Mouse (Mus musculus) limb, embryonic 13.5 days (tissue): ENCODE measurements at regions not wholly inside any gene's neighbourhood (a gene's known extent, or its start where the extent isn't known, plus 50 kb on each side); places are given as distances from the start of the nearest gene placed in this dataset.

Experiments used
- ATAC-seq: fragments of 200-750 bp; cut with Nextera tagmentation; 2 replicates; pipeline ENCODE4 v1.8.0; 2017; ENCODE audit warnings: low read depth, moderate number of reproducible peaks, moderate TSS enrichment; ENCODE audit not compliant: low FRiP score
- H3K27ac ChIP-seq: fragments of 300-500 bp; sonication (generic); 2 replicates; pipeline ENCODE4 v1.5.1; 2015; ENCODE audit warnings: inconsistent platforms, mild to moderate bottlenecking, moderate library complexity
- H3K27me3 ChIP-seq: fragments of 300-500 bp; sonication (generic); 2 replicates; pipeline ENCODE4 v1.6.1; 2015; ENCODE audit warnings: mild to moderate bottlenecking, inconsistent platforms
- H3K36me3 ChIP-seq: fragments of 300-500 bp; sonication (generic); 2 replicates; pipeline ENCODE4 v1.6.1; 2015; ENCODE audit warnings: inconsistent platforms, mild to moderate bottlenecking, moderate library complexity
- H3K4me1 ChIP-seq: fragments of 300-500 bp; sonication (generic); 2 replicates; pipeline ENCODE4 v1.6.1; 2015; ENCODE audit warnings: inconsistent platforms
- H3K4me2 ChIP-seq: fragments of 300-500 bp; sonication (generic); replicated peaks from 2 replicates; pipeline ENCODE4 v1.6.1; 2015; ENCODE audit warnings: inconsistent platforms, mild to moderate bottlenecking, moderate library complexity
- H3K4me3 ChIP-seq: fragments of 300-500 bp; sonication (generic); 2 replicates; pipeline ENCODE4 v1.5.1; 2015; ENCODE audit warnings: moderate library complexity, mild to moderate bottlenecking, inconsistent platforms
- H3K9ac ChIP-seq: fragments of 300-500 bp; sonication (generic); 2 replicates; pipeline ENCODE4 v1.6.1; 2015; ENCODE audit warnings: mild to moderate bottlenecking, inconsistent platforms
- H3K9me3 ChIP-seq: fragments of 300-500 bp; sonication (generic); 2 replicates; pipeline ENCODE4 v1.6.1; 2016; ENCODE audit warnings: inconsistent platforms
- WGBS: fragments of 180-500 bp; shearing (Covaris S2); methylation state at CpG from one replicate; pipeline ENCODE4 v1.1.7; 2015; 5-methylcytosine and 5-hydroxymethylcytosine counted together

GRCm38 (mm10) chr10:101269371-101269770, 411.9 kb upstream of the Mgat4c start:
- no peaks in the 10 kb centered on the region for H3K4me1 ChIP-seq
- H3K27me3 ChIP-seq, result no peaks in the 10 kb centered on the region
- no peak overlapping the region for H3K4me3 ChIP-seq
- H3K9ac ChIP-seq, result no peak overlapping the region
- H3K9me3 ChIP-seq, result no peaks in the 10 kb centered on the region
- no peaks in the 10 kb centered on the region for H3K36me3 ChIP-seq
- no peak overlapping the region for H3K27ac ChIP-seq
- no peak overlapping the region for H3K4me2 ChIP-seq
- ATAC-seq, result no peak

DNA sequence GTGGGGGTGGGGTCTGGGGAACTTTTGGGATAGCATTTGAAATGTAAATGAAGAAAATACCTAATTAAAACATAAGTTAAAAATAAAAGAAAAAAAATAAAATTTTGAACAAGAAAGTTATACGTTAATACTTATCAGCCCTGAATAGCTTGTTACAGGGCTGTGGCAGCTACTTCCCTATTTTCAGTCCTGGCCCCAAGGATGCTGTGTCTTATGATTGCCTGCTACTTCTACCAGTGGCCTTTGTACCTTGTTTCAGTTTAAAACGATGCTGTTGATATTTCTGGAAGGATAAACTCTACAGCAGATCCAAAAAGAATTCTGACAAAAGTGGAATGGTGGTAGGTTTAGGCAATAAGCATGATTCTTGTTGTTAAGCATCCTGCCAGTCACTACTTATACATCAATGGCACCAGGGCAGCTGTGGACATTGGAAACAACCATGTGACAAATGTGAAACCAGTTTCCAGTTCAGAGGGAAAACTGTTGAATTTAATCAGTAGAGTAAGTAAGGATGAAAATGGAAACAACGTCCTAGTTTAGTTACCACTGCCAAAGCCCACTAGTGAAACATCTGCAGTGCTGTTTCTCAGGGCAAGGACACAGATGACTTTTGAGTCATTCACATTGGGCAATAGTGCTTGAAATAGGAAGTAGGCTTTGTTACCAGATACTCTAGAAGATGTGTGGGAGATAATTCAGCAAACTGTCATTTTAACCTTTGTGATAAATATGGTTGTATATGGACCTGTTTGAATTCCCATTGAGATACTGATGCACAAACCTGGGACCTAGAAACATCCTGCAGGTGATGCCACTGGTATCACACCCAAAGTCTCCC, 409.6 kb upstream of the Mgat4c start:
- no peak overlapping the region for H3K9ac ChIP-seq
- WGBS, result 78% methylated on average over 3 of the region's 3 CpGs
- H3K4me1 ChIP-seq, result no peaks in the 10 kb centered on the region
- ATAC-seq, result no peak
- H3K9me3 ChIP-seq, result no peaks in the 10 kb centered on the region
- H3K36me3 ChIP-seq, result no peaks in the 10 kb centered on the region
- no peaks in the 10 kb centered on the region for H3K27me3 ChIP-seq
- no peak overlapping the region for H3K4me2 ChIP-seq
- no peak overlapping the region for H3K4me3 ChIP-seq
- no peak overlapping the region for H3K27ac ChIP-seq

- Histone ChIP-seq H3K4me3 (no peak overlapping the region), H3K9me3 (no peaks in the 10 kb centered on the region), H3K4me2 (no peak overlapping the region), H3K4me1 (no peaks in the 10 kb centered on the region), H3K27me3 (no peaks in the 10 kb centered on the region), H3K36me3 (no peaks in the 10 kb centered on the region), H3K9ac (no peak overlapping the region), H3K27ac (no peak overlapping the region)
- no peak for ATAC-seq
- WGBS, result 85% methylated on average over 2 of the region's 2 CpGs
These were observed 393.2 kb upstream of the Mgat4c start for GRCm38 (mm10) chr10:101288082-101288481.

GRCm38 (mm10) chr10:101302138-101302780, 379.0 kb upstream of the Mgat4c start:
- WGBS, result 55% methylated on average over 2 of the region's 2 CpGs
- H3K9me3 ChIP-seq, result no peaks in the 10 kb centered on the region
- H3K27ac ChIP-seq, result no peak overlapping the region
- no peak overlapping the region for H3K4me2 ChIP-seq
- H3K9ac ChIP-seq, result no peak overlapping the region
- no peaks in the 10 kb centered on the region for H3K27me3 ChIP-seq
- no peak for ATAC-seq
- no peak overlapping the region for H3K4me3 ChIP-seq
- H3K4me1 ChIP-seq, result no peaks in the 10 kb centered on the region
- no peaks in the 10 kb centered on the region for H3K36me3 ChIP-seq

GRCm38 (mm10) chr10:101304075-101304474, 377.2 kb upstream of the Mgat4c start:
- no peak for ATAC-seq
- Histone ChIP-seq H3K4me3 (no peak overlapping the region), H3K4me2 (no peak overlapping the region), H3K4me1 (no peaks in the 10 kb centered on the region), H3K9ac (no peak overlapping the region), H3K27me3 (no peaks in the 10 kb centered on the region), H3K9me3 (no peaks in the 10 kb centered on the region), H3K27ac (no peak overlapping the region), H3K36me3 (no peaks in the 10 kb centered on the region)

DNA sequence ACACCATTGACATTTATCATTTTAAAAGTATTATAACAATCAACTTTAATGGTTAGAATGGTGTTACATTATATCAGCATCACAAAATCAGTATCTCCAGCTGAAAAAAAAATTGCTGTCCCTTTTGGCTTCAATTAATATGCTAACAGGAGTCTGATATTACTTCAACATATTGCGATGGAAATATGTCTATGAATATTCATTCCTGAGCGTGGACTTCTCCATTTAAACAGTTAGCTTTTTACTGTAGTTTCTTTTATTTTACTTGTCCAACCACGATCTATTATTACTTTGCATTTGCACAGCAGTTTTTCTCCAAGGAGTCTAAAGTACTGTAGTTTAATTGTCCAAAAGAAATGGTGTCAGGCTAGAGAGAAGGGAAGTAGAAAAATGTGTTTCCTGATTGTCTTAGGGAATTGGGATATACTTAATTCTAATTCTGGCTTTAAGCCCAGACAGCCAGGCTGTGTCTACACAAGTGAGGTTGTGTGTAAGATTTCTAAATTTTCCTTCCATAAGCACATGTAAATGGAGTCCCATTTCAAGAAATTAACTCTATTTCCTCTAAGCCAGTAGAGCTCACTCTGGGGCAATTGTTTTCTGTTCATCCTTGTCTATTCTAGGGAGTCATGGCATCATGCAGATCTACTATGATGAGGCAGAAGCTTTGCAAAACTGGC, 364.5 kb upstream of the Mgat4c start:
- no peaks in the 10 kb centered on the region for H3K27me3 ChIP-seq
- H3K4me1 ChIP-seq, result no peaks in the 10 kb centered on the region
- H3K9me3 ChIP-seq, result no peaks in the 10 kb centered on the region
- H3K36me3 ChIP-seq, result no peaks in the 10 kb centered on the region
- peak; percentile 87 for ATAC-seq
- no peak overlapping the region for H3K4me2 ChIP-seq
- H3K27ac ChIP-seq, result 0 out of 2 replicates have a peak overlapping the region, but pooled peaks have one; percentile 61
- no peak overlapping the region for H3K4me3 ChIP-seq
- no peak overlapping the region for H3K9ac ChIP-seq
- 74% methylated on average over 3 of the region's 3 CpGs for WGBS

GRCm38 (mm10) chr10:101321080-101321717, 360.1 kb upstream of the Mgat4c start:
- H3K9ac ChIP-seq, result no peak overlapping the region
- no peaks in the 10 kb centered on the region for H3K36me3 ChIP-seq
- H3K27ac ChIP-seq, result no peak overlapping the region
- no peaks in the 10 kb centered on the region for H3K4me1 ChIP-seq
- H3K4me2 ChIP-seq, result no peak overlapping the region
- no peak for ATAC-seq
- no peaks in the 10 kb centered on the region for H3K27me3 ChIP-seq
- no peaks in the 10 kb centered on the region for H3K9me3 ChIP-seq
- no peak overlapping the region for H3K4me3 ChIP-seq
- 72% methylated on average over 4 of the region's 4 CpGs for WGBS

DNA sequence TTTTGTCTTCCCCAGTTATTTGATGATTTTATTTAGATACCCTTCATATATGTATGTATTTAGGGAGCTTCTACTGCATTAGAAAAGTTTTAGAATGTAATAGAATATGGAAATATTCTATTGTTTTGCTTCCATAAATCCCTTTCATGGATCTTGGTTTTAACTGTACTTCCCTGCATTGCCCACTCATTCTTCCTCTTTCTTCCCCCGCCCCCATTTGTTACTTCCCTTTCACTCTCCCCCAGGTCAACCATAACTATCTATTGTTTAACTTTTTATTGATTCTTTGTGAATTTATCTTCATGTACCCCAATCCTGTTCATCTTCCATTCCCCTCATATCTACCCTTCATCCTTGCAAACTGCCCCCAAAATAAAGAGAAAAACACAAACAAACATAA, 356.8 kb upstream of the Mgat4c start:
- ATAC-seq, result no peak
- H3K4me2 ChIP-seq, result no peak overlapping the region
- no peak overlapping the region for H3K4me3 ChIP-seq
- H3K9ac ChIP-seq, result no peak overlapping the region
- H3K4me1 ChIP-seq, result no peaks in the 10 kb centered on the region
- no peak overlapping the region for H3K27ac ChIP-seq
- H3K27me3 ChIP-seq, result no peaks in the 10 kb centered on the region
- H3K36me3 ChIP-seq, result no peaks in the 10 kb centered on the region
- H3K9me3 ChIP-seq, result no peaks in the 10 kb centered on the region
- WGBS, result 92% methylated on average over 1 of the region's 1 CpGs

- no peaks in the 10 kb centered on the region for H3K27me3 ChIP-seq
- no peaks in the 10 kb centered on the region for H3K4me1 ChIP-seq
- no peak overlapping the region for H3K4me3 ChIP-seq
- no peaks in the 10 kb centered on the region for H3K36me3 ChIP-seq
- no peak for ATAC-seq
- H3K9ac ChIP-seq, result no peak overlapping the region
- WGBS, result 92% methylated on average over 1 of the region's 1 CpGs
- no peak overlapping the region for H3K4me2 ChIP-seq
- no peak overlapping the region for H3K27ac ChIP-seq
- no peaks in the 10 kb centered on the region for H3K9me3 ChIP-seq
These were observed 352.7 kb upstream of the Mgat4c start for GRCm38 (mm10) chr10:101328545-101328944.

DNA sequence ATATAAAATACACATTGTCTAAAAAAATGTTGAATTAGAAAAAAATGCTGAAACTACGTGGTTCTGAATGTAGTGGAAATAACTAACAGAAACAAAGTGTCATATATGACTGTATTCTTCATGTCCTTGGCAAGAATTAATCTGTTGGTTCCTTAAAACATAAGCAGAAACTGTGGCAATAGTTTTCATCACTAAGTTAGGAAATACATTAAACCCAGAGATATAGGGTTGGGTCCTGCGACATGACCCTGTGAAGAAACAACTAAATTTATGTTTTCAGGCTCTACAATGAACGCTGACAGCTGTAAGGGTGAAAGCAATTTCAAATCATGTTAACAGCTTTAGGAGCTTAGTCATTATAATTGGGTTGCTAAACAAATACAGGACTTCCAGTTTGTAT, 351.2 kb upstream of the Mgat4c start:
- no peaks in the 10 kb centered on the region for H3K9me3 ChIP-seq
- 58% methylated on average over 3 of the region's 3 CpGs for whole genome bisulfite sequencing
- no peak for ATAC-seq

DNA sequence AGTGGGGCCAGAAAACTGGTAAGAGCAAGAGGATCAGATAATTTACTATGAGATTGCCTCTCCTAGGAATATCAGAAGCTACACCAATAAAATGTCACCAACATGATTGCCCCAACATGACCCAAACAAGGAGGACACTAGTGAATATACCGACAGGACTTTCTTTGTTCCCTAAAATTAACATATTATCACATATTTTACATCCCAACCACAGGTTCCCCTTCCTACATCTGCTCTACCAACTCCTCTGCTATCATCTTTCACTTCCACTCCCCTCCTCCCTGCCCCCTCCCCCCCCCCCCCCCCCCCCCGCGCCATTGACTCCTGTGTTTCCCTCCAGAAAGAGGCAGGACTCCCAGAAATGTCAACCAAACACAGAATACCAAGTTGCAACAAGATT, 346.2 kb upstream of the Mgat4c start:
- no peaks in the 10 kb centered on the region for H3K9me3 ChIP-seq
- H3K27ac ChIP-seq, result no peak overlapping the region
- no peaks in the 10 kb centered on the region for H3K4me1 ChIP-seq
- no peak overlapping the region for H3K9ac ChIP-seq
- no peak overlapping the region for H3K4me2 ChIP-seq
- H3K4me3 ChIP-seq, result no peak overlapping the region
- no peak for ATAC-seq
- H3K36me3 ChIP-seq, result no peaks in the 10 kb centered on the region
- H3K27me3 ChIP-seq, result no peaks in the 10 kb centered on the region
- WGBS, result 56% methylated on average over 2 of the region's 3 CpGs

More for the DNA sequence above, 351.2 kb upstream of the Mgat4c start:
- H3K27me3 ChIP-seq, result no peaks in the 10 kb centered on the region
- H3K4me3 ChIP-seq, result no peak overlapping the region
- no peak overlapping the region for H3K27ac ChIP-seq
- H3K9ac ChIP-seq, result no peak overlapping the region
- H3K36me3 ChIP-seq, result no peaks in the 10 kb centered on the region
- no peak overlapping the region for H3K4me2 ChIP-seq
- no peaks in the 10 kb centered on the region for H3K4me1 ChIP-seq

DNA sequence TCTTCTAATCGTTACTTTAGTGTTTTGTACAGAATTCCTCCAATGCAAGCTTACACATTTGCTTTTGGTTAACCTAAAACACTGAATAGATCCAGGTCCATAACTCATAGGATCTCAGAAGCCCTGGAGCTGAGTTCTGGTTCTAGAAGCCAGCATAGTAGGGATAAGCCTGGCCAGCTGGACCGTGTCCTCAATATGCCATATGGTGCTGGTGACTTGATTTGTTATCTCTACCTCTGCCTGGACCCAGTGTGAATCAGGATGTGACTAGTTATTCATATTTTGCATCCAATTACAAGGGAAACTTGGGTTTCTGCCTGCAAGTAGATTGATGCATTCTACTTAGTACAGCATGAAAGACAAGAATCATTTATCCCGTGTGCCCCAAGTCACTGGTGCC, 341.7 kb upstream of the Mgat4c start:
- no peaks in the 10 kb centered on the region for H3K36me3 ChIP-seq
- no peaks in the 10 kb centered on the region for H3K27me3 ChIP-seq
- no peak for ATAC-seq
- WGBS, result 71% methylated on average over 3 of the region's 3 CpGs
- H3K27ac ChIP-seq, result no peak overlapping the region
- no peak overlapping the region for H3K4me2 ChIP-seq
- no peak overlapping the region for H3K9ac ChIP-seq
- no peak overlapping the region for H3K4me3 ChIP-seq
- H3K4me1 ChIP-seq, result no peaks in the 10 kb centered on the region
- H3K9me3 ChIP-seq, result no peaks in the 10 kb centered on the region
